Mouse (Mus musculus) lung, embryonic 16.5 days (tissue): Measurements from ENCODE around the gene Gorasp1. TPM values are rescaled to one million over a fixed set of nuclear protein-coding genes. Genes with fewer than 3 reads are reported as not detected.
A peak's percentile ranks its signal among the peaks of the same experiment; 100 is the strongest.

Experiments
- ATAC-seq: fragments of 200-750 bp; cut with Nextera tagmentation; 2 replicates; pipeline ENCODE4 v1.8.0; 2017; ENCODE audit warnings: low read depth, mild to moderate bottlenecking, moderate library complexity
- H3K27ac ChIP-seq: fragments of 300-500 bp; sonication (generic); 2 replicates; pipeline ENCODE4 v1.5.1; 2014; ENCODE audit warnings: mild to moderate bottlenecking, control low read depth, low read length
- H3K27me3 ChIP-seq: fragments of 300-500 bp; sonication (generic); 2 replicates; pipeline ENCODE4 v1.6.1; 2014; ENCODE audit warnings: low read depth, low read length, mixed read lengths; ENCODE audit not compliant: control insufficient read depth, insufficient read depth
- H3K36me3 ChIP-seq: fragments of 300-500 bp; sonication (generic); 2 replicates; pipeline ENCODE4 v1.6.1; 2014; ENCODE audit warnings: low read length; ENCODE audit not compliant: control insufficient read depth, insufficient read depth
- H3K4me1 ChIP-seq: fragments of 300-500 bp; sonication (generic); replicated peaks from 2 replicates; pipeline ENCODE4 v1.6.1; 2014; ENCODE audit warnings: low read length, mixed read lengths; ENCODE audit not compliant: control insufficient read depth, insufficient read depth
- H3K4me2 ChIP-seq: fragments of 300-500 bp; sonication (generic); 2 replicates; pipeline ENCODE4 v1.6.1; 2014; ENCODE audit warnings: low read depth, low read length, control low read depth
- H3K4me3 ChIP-seq: fragments of 300-500 bp; sonication (generic); 2 replicates; pipeline ENCODE4 v1.5.1; 2014; ENCODE audit warnings: mild to moderate bottlenecking, low read length, control low read depth
- H3K9ac ChIP-seq: fragments of 300-500 bp; sonication (generic); 2 replicates; pipeline ENCODE4 v1.6.1; 2014; ENCODE audit warnings: low read length, control low read depth
- H3K9me3 ChIP-seq: fragments of 300-500 bp; sonication (generic); 2 replicates; pipeline ENCODE4 v1.6.1; 2016; ENCODE audit warnings: low read length; ENCODE audit not compliant: control insufficient read depth
- WGBS: fragments of 180-500 bp; shearing (Covaris S2); extraction: QIAGEN DNeasy Blood & Tissue Kit; methylation state at CpG from one replicate; pipeline ENCODE4 v1.1.7; 2014; 5-methylcytosine and 5-hydroxymethylcytosine counted together
- polyA plus RNA-seq: library from polyadenylated mRNA; unstranded; fragments of >200 nt; fragmentation: Nextera tagmentation; extraction: Ambion mirVana; gene quantifications from 2 replicates; pipeline ENCODE4 v1.2.1, GENCODE M21; 2015

The Gorasp1 gene
- polyA plus RNA-seq, 1 experiment from 2014 or later: 29.8 TPM

DNA sequence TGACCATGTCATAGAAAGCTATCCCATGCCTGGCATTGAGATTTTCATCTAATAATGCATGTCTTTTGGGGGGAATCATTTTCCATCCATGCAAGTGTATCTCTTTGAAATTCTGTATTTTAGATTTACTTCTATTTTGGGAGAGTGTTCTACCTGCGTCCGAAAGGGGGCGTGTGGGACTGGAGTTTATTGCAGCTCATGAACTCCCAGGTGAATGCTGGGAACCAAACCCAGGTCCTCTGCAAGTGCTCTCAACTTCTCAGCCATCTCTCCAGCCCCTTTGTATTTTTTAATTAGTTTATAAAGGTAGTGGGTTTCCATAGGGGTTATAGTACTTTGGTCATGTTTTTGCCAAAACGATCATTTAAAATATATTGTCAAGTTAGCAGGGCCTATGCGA lies 43.5 kb downstream of the Gorasp1 start:
- H3K9ac ChIP-seq: peak overlapping the region; percentile 89; the same call in 1 of the 2 replicates
- no peak overlapping the region; the same call in 1 of the 2 replicates for H3K4me3 ChIP-seq
- no peaks in the 10 kb centered on the region for H3K9me3 ChIP-seq
- H3K4me2 ChIP-seq: peak overlapping the region; percentile 70
- no peaks in the 10 kb centered on the region for H3K36me3 ChIP-seq
- WGBS: 91% methylated on average over 5 of the region's 5 CpGs
- ATAC-seq: no peak
- no peak overlapping the region for H3K27ac ChIP-seq
- H3K27me3 ChIP-seq: no peaks in the 10 kb centered on the region
- H3K4me1 ChIP-seq: peaks cover 14% of the 10 kb centered on the region

DNA sequence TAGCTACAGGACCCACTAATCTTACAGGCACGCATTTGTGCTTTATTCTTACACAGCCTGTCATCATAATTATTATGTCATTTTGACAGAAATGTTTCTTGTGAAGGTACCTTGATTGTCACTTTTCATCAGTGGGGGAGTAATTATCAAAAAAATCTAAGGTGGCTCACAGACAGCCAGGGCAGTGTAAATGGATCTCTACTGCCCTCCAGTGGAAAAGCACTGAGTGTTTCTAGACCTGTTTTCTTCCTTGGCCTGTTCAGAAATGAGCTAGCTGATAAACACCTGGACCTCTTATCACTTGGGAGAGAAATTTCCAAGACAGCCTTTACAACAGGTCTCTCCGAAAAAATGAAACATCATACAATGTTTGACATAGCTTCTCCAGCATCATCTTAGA lies 46.7 kb downstream of the Gorasp1 start:
- H3K27ac ChIP-seq: no peak overlapping the region
- no peaks in the 10 kb centered on the region for H3K36me3 ChIP-seq
- no peak overlapping the region for H3K4me2 ChIP-seq
- H3K4me1 ChIP-seq: peaks cover 6% of the 10 kb centered on the region
- H3K27me3 ChIP-seq: no peaks in the 10 kb centered on the region
- H3K9ac ChIP-seq: no peak overlapping the region
- WGBS: 45% methylated on average over 2 of the region's 2 CpGs
- no peak for ATAC-seq
- no peak overlapping the region for H3K4me3 ChIP-seq
- H3K9me3 ChIP-seq: no peaks in the 10 kb centered on the region

DNA sequence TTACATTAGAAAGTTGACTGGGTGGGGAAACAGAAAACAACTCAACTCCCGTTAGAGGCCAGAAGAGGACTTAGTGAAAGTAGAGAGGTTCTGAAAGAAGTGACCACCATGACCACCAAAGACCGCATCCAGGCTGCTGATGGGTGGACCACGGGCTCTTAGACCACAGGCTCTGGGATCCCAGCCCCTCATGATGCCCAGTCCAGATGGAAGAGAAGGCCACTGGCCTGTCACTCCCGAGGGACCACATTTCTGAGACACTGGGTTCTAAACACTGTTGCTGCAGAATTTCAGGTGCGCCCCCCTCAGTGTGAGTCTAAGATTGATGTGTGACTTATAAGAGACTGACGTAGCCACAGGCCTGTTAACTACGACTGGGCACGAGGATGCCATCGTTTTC lies 47.9 kb downstream of the Gorasp1 start:
- no peaks in the 10 kb centered on the region for H3K27me3 ChIP-seq
- 84% methylated on average over 9 of the region's 9 CpGs for WGBS
- no peaks in the 10 kb centered on the region for H3K9me3 ChIP-seq
- ATAC-seq: no peak
- H3K27ac ChIP-seq: no peak overlapping the region
- H3K4me2 ChIP-seq: no peak overlapping the region
- H3K9ac ChIP-seq: no peak overlapping the region
- peaks cover 3% of the 10 kb centered on the region; the same call in 1 of the 2 replicates for H3K4me1 ChIP-seq
- no peaks in the 10 kb centered on the region for H3K36me3 ChIP-seq
- H3K4me3 ChIP-seq: no peak overlapping the region

DNA sequence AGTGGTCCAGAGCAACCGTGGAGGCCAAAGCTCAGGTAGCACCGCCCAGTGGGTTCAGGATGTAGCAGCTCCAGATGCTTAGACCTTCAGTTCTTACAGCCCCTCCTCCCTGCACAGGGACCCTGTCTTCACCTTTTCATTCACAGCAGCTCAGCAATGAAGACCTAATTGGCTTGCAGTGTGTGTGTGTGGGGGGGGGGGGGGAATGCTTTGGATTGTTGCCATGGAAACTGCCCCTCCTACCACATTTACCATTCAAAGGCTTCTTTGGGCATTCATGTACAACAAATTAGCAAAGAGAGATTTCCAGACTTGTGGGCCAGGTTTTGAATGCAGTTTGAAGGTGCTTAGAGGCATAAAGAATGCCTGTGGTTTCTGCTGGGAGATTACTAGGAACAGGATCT lies 48.5 kb downstream of the Gorasp1 start:
- ATAC-seq: no peak
- WGBS: 67% methylated on average over 2 of the region's 2 CpGs
- H3K27ac ChIP-seq: no peak overlapping the region
- H3K9ac ChIP-seq: no peak overlapping the region
- H3K27me3 ChIP-seq: no peaks in the 10 kb centered on the region
- no peaks in the 10 kb centered on the region for H3K9me3 ChIP-seq
- no peaks in the 10 kb centered on the region for H3K4me1 ChIP-seq
- H3K4me2 ChIP-seq: no peak overlapping the region
- no peak overlapping the region for H3K4me3 ChIP-seq
- no peaks in the 10 kb centered on the region for H3K36me3 ChIP-seq

DNA sequence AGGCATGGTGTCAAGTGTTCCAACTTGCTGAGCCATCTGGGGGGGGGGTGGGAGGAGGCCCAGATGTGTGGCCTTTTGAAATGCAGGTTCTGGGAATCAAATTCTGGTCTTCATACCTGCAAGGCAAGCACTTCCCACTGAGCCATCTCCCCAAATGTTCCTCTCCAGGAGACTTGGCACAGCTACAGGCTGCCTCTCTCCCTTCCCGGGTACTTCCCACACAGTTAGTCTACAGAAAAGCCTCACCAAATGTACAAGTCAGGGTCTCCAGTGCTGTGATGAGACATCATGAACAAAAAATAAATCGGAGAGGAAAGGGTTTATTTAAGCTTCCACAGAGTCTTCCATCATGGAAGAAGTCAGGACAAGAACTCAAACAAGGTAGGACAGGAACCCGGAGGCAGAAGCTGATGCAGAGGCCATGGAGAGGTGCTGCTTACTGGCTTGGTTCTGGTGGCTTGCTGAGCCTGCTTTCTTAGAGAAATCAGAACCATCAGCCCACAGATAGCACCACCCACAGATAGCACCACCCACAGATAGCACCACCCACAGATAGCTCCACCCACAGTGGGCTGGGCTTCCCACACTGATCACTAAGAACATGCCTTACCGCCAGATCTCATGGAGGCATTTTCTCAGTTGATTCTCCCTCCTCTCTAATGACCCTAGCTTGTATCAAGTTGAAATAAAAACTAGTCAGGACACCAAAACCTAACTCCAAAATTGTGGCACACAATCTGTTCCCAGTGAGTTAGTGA lies 50.0 kb downstream of the Gorasp1 start:
- H3K4me2 ChIP-seq: no peak overlapping the region
- H3K27me3 ChIP-seq: no peaks in the 10 kb centered on the region
- H3K9ac ChIP-seq: no peak overlapping the region
- H3K27ac ChIP-seq: no peak overlapping the region
- no peaks in the 10 kb centered on the region for H3K36me3 ChIP-seq
- no peaks in the 10 kb centered on the region for H3K4me1 ChIP-seq
- ATAC-seq: no peak
- no peaks in the 10 kb centered on the region for H3K9me3 ChIP-seq
- no peak overlapping the region for H3K4me3 ChIP-seq
- 61% methylated on average over 4 of the region's 4 CpGs for WGBS

Other genes with a start within 250 kb of the Gorasp1 start
- gene Scn10a, start 218.2 kb downstream of the Gorasp1 start, polyA plus RNA-seq: 0.06 and 0.11 TPM in 2 replicates
- 0.04 TPM in 1 of 2 replicates, not detected in the other for gene Scn11a, start 112.1 kb downstream of the Gorasp1 start, polyA plus RNA-seq
- 50.9 and 53.4 TPM in 2 replicates for gene Wdr48, start 42.7 kb downstream of the Gorasp1 start, polyA plus RNA-seq
- 1.3 and 2.1 TPM in 2 replicates for gene Ttc21a, start within 50 bp of the Gorasp1 start, polyA plus RNA-seq
- 9.6 and 9.8 TPM in 2 replicates for gene Csrnp1, start 47.1 kb upstream of the Gorasp1 start, polyA plus RNA-seq
- 1.3 and 1.6 TPM in 2 replicates for gene Xirp1, start 86.0 kb upstream of the Gorasp1 start, polyA plus RNA-seq
- 8.9 and 9.2 TPM in 2 replicates for gene Cx3cr1, start 132.3 kb upstream of the Gorasp1 start, polyA plus RNA-seq
- gene Ccr8, start 154.5 kb upstream of the Gorasp1 start, polyA plus RNA-seq: 0.38 and 0.72 TPM in 2 replicates
- 29.8 and 29.9 TPM in 2 replicates for gene Slc25a38, start 172.8 kb upstream of the Gorasp1 start, polyA plus RNA-seq
- gene Rpsa, start 190.1 kb upstream of the Gorasp1 start, polyA plus RNA-seq: 1,386 and 1,480 TPM in 2 replicates
- not detected in 2 replicates for gene Mobp, start 212.1 kb upstream of the Gorasp1 start, polyA plus RNA-seq